Mouse (Mus musculus): ENCODE measurements around the gene Dspp.

DNA sequence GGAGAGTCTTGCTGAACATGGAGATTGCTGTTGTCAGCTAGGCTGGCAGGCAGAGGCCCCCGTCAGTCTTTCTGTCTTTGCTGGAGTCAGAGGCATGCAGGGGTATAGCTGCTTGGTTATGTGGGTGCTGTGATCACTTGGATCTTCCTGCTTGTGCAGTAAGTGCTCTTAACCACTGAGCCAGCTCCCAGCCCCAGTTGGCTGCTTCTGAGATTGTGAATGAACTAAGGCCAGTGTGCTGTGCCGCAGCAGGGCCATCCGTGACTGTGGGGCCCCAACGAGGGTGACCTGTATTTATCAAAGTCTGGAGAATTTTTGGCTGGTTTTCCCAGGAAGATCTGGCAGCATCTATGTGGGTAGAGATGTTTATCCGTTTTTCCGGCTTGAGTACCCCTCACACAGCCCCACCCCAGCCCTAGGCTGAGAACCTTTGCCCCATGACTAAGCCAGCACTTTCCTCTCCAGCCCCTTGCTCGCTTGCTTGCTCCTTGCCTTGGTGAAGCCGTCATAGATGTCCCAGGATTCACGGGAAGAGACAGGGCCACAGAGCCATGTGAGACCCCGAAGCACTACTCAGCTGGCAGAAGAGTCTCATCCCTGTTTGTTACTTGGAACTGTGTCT, 32.5 kb upstream of the Dspp start:
- TF ChIP-seq CTCF (IDR thresholded peaks at IDR 0.05; ENCODE audit: low read depth) (no peak), EP300 (IDR thresholded peaks at IDR 0.05; ENCODE audit: low read depth) (no peak)

Measured in liver, postnatal 0 days (tissue).